Mouse (Mus musculus) ES-Bruce4 (cell line): Measurements from ENCODE around the gene Dusp14. TPM values are rescaled to one million over a fixed set of nuclear protein-coding genes. Genes with fewer than 3 reads are reported as not detected.

Source experiments
- H3K27ac ChIP-seq: 2 replicates; pipeline ENCODE4 v1.5.1; 2012; ENCODE audit warnings: low read length, inconsistent platforms; ENCODE audit not compliant: insufficient read depth
- H3K27me3 ChIP-seq: 2 replicates; pipeline ENCODE4 v1.6.1; 2012; ENCODE audit warnings: mild to moderate bottlenecking, low read length, inconsistent platforms; ENCODE audit not compliant: control insufficient read depth, poor library complexity, insufficient read depth, severe bottlenecking
- H3K36me3 ChIP-seq: 2 replicates; pipeline ENCODE4 v1.6.1; 2012; ENCODE audit warnings: inconsistent platforms, mild to moderate bottlenecking, low read length, moderate library complexity; ENCODE audit not compliant: control insufficient read depth, poor library complexity, insufficient read depth, severe bottlenecking
- H3K4me1 ChIP-seq: one replicate; pipeline ENCODE4 v1.8.1; 2011; ENCODE audit warnings: low read length; ENCODE audit not compliant: control insufficient read depth, insufficient read depth
- H3K4me3 ChIP-seq: 2 replicates; pipeline ENCODE4 v1.5.1; 2011; ENCODE audit warnings: low read depth, mild to moderate bottlenecking, low read length
- H3K9ac ChIP-seq: 2 replicates; pipeline ENCODE4 v1.6.1; 2012; ENCODE audit warnings: low read depth, mild to moderate bottlenecking, inconsistent platforms; ENCODE audit not compliant: poor library complexity, severe bottlenecking
- H3K9me3 ChIP-seq: replicated peaks from 2 replicates; pipeline ENCODE4 v1.6.1; 2012; ENCODE audit warnings: mild to moderate bottlenecking, low read length, inconsistent platforms; ENCODE audit not compliant: control insufficient read depth, poor library complexity, insufficient read depth, severe bottlenecking
- CTCF ChIP-seq: IDR thresholded peaks from one replicate; pipeline ENCODE4 v1.8.1; 2011; ENCODE audit warnings: low read depth, low read length
- EP300 ChIP-seq: IDR thresholded peaks from 2 replicates; pipeline ENCODE4 v1.6.1; 2011; ENCODE audit warnings: low read depth, low read length; ENCODE audit not compliant: insufficient read depth
- POLR2A ChIP-seq: IDR thresholded peaks from one replicate; pipeline ENCODE4 v1.8.1; 2011; ENCODE audit warnings: low read length; ENCODE audit not compliant: insufficient read depth
- polyA plus RNA-seq: library from polyadenylated mRNA; stranded (reverse); fragments of >200 nt; gene quantifications from 2 replicates; pipeline ENCODE4 v1.2.4, GENCODE M21; 2011; ENCODE audit warnings: low read depth; ENCODE audit not compliant: missing spikeins, insufficient read depth, insufficient read length

Dusp14 gene
- polyA plus RNA-seq, 1 experiment = 26.0 TPM

- Histone ChIP-seq H3K27me3 (no peaks in the 10 kb centered on the region), H3K36me3 (no peaks in the 10 kb centered on the region), H3K27ac (no peak overlapping the region), H3K9ac (no peak overlapping the region), H3K4me3 (no peak overlapping the region), H3K9me3 (no peaks in the 10 kb centered on the region), H3K4me1 (no peaks in the 10 kb centered on the region)
- TF ChIP-seq CTCF (no peak), EP300 (no peak)
Measured at GRCm38 (mm10) chr11:84053524-84054163, 15.4 kb downstream of the Dusp14 start.

- no peaks in the 10 kb centered on the region for H3K36me3 ChIP-seq
Measured at GRCm38 (mm10) chr11:84053055-84053454, 16.0 kb downstream of the Dusp14 start.

GRCm38 (mm10) chr11:84048411-84048810 is 20.6 kb downstream of the Dusp14 start:
- Histone ChIP-seq H3K27ac (no peak overlapping the region), H3K9ac (no peak overlapping the region), H3K36me3 (no peaks in the 10 kb centered on the region), H3K4me1 (no peaks in the 10 kb centered on the region), H3K9me3 (no peaks in the 10 kb centered on the region), H3K4me3 (no peak overlapping the region), H3K27me3 (no peaks in the 10 kb centered on the region)
- TF ChIP-seq POLR2A (no peak), EP300 (no peak), CTCF (no peak)

More at GRCm38 (mm10) chr11:84053055-84053454, 16.0 kb downstream of the Dusp14 start:
- no peak overlapping the region for H3K27ac ChIP-seq
- H3K27me3 ChIP-seq = no peaks in the 10 kb centered on the region
- TF ChIP-seq EP300 (no peak), CTCF (no peak), POLR2A (no peak)
- no peak overlapping the region for H3K4me3 ChIP-seq
- no peak overlapping the region for H3K9ac ChIP-seq
- no peaks in the 10 kb centered on the region for H3K9me3 ChIP-seq
- no peaks in the 10 kb centered on the region for H3K4me1 ChIP-seq

GRCm38 (mm10) chr11:84047270-84047669 is 21.8 kb downstream of the Dusp14 start:
- no peaks in the 10 kb centered on the region for H3K27me3 ChIP-seq
- H3K4me3 ChIP-seq = no peak overlapping the region

GRCm38 (mm10) chr11:84044988-84045387 is 24.1 kb downstream of the Dusp14 start:
- Histone ChIP-seq H3K4me1 (no peaks in the 10 kb centered on the region), H3K27ac (no peak overlapping the region), H3K36me3 (no peaks in the 10 kb centered on the region), H3K9ac (no peak overlapping the region), H3K4me3 (no peak overlapping the region), H3K9me3 (no peaks in the 10 kb centered on the region), H3K27me3 (no peaks in the 10 kb centered on the region)
- TF ChIP-seq POLR2A = no peak
- no peak for TF ChIP-seq CTCF
- no peak for TF ChIP-seq EP300

More at GRCm38 (mm10) chr11:84047270-84047669, 21.8 kb downstream of the Dusp14 start:
- no peak for TF ChIP-seq CTCF
- no peak for TF ChIP-seq POLR2A
- no peak for TF ChIP-seq EP300
- Histone ChIP-seq H3K4me1 (no peaks in the 10 kb centered on the region), H3K27ac (no peak overlapping the region), H3K9ac (no peak overlapping the region), H3K9me3 (no peaks in the 10 kb centered on the region), H3K36me3 (no peaks in the 10 kb centered on the region)

- TF ChIP-seq POLR2A = no peak
- TF ChIP-seq EP300 = no peak
- TF ChIP-seq CTCF = no peak
- Histone ChIP-seq H3K4me1 (no peaks in the 10 kb centered on the region), H3K27ac (no peak overlapping the region), H3K4me3 (no peak overlapping the region), H3K9me3 (no peaks in the 10 kb centered on the region), H3K27me3 (no peaks in the 10 kb centered on the region), H3K9ac (no peak overlapping the region), H3K36me3 (no peaks in the 10 kb centered on the region)
Measured at GRCm38 (mm10) chr11:84042808-84043762, 26.0 kb downstream of the Dusp14 start.
